Mouse (Mus musculus): ENCODE data around the gene Apom. TPM values are rescaled to one million over a fixed set of nuclear protein-coding genes. Genes with fewer than 3 reads are reported as not detected.

The Apom gene
- total RNA-seq (2023): not detected in 2 replicates

DNA sequence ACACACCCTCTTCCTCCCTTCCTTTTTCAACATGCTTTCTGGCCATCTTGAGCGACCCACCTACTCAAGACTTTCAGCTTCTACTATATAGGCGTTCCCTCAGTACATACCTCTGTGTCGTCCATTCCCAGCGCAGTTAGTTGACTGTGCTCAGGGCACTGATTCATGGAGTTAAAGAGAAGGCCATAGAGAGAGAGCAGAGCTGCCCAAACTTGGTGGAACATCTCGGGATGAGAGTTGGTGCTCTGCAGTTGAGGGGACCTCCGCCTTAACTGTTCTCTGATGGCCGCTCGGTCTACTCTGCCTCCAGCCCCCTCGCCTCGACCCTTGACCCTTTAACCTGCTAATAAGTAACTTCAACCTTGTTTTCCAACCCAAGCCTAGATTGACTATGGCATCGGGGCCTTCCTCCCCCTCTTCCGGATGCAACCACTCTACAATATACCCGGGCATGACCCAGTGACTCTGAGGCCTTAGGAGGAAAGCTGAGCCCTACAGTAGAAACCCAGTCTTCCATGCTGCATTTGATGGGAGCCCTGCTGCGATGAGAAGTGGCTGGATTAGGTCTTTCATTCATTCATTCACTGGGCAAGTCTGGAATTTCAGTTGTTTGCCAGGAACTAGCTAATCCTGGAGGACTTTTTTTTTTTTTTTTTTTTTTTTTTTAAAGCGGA is at the start of gene Apom:
TSS of gene Apom (minus strand) at position 551 of the 674 bp plus-strand sequence.

DNA sequence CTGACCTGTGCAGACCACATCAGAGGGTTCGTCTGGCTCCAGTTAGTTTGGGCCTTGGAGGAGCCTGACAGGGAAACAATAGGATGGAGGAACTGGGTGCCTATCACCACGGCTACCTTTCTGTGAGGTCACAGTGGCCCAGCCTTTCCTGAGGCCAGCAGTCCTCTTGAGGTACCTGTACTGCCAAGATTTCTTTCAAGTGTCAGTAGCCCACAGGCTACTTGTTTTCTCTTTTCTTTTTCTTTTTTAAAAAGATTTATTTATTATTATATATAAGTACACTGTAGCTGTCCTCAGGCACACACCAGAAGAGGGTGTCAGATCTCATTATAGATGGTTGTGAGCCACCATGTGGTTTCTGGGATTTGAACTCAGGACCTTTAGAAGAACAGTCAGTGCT is 44.1 kb upstream of the Apom start, which contains the start of gene Aif1:
TSS of gene Aif1 (minus strand) at position 101 of the 400 bp plus-strand sequence.

DNA sequence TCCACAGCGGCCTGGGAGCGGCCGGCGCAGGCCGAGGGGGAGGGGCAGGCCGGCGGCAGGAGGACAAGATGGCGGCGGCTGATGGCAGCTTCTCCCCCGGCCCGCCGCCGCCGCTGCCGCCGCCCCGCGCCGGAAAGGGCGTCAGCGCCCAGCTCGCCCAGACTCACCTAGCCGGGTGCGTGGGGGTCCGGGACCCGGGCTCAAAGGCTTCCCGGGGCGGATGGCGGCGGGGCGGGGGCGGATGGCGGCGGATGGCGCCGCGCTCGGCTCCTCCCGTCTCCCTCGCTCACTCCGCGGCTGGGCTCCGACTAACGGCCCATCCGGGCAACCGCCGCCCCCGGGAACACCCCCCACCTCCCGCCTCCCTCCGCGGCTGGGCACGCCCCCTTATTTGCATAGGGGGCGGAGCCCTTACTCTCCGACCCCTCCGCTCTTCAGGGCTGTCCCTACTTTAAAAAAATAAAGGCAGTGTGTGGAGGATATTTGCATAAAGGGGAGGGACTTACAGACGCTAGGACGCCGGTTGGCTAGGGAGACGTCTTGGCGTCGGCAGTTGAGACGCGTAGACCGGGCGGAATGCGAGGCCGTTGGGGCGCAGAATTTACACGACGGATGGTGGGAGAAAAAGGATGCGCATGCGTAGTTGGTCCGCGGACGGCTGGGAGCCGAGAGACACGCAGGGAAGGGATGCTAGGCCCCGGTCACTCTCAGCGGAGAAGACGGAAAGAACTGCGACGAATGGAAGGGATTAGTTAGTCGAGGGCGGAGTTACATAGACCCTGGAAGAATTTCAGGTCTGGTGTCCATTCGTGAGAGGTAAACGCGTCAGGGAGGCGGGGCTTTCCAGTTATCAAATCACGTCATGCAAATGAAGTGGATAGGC is 33.0 kb upstream of the Apom start, which contains the start of gene Prrc2a:
TSS of gene Prrc2a (minus strand) at position 330 of the 883 bp plus-strand sequence.

DNA sequence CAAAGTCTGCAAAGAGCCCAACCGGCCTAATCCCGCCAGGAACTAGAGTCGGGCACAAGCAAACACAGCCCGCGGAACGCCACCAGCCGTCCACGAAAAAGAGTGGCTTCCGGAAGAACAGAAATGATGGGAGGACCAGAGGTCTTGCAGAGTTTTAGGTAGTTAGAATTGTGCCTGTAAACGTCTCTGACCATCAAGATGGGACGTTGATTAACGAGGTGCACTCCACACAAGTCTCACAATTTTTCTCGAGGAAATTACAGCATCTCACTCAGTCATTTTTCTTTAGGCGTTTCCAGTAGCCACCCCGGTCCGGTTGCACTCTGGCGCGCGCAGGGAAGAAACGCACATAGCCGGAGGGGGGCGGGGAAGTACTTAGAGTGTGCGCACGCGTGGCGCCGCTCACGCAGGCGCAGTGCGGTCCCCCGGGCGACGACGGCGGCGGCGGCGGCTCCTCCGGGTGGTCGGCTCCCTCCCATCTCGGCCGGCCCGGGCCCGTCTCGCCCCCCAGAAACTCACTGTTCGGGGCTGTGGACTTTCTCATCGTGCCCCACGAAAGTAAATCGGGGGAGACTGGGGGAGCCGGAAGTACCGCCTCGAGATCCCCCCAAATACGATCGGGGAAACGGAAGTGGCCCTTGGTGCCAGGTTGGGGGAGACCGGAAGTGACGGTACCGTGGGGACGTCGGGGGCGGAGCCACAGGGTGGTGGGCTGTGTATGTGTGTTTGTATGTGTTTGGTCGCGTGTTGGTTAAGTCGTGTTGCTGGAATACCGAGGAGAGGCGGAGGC is 3.1 kb upstream of the Apom start, which contains the start of gene Bag6:
TSS of gene Bag6 (plus strand) at position 378 of the 790 bp plus-strand sequence.

DNA sequence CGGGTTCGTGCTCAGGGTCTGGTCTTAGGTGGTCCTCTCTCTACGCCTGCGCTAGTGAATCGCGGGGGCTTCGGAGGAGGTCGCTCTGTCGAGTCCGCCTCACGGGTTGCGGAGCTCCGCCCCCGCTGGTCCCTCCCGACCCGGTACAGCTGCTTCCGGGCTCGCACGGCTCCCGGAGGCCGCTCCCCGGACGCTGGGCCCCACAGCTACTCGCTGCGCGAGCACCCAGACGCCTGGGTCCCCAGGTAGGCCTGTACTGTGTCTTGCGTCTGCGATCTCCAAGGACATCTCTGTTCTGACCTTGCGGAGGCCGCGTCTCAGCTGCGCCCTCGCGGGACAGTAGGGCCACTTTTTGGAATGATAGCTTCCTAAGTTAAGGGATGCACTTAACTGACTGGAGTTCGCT is 5.6 kb downstream of the Apom start, which contains the start of gene D17H6S53E:
TSS of gene D17H6S53E (plus strand) at position 168 of the 406 bp plus-strand sequence.

DNA sequence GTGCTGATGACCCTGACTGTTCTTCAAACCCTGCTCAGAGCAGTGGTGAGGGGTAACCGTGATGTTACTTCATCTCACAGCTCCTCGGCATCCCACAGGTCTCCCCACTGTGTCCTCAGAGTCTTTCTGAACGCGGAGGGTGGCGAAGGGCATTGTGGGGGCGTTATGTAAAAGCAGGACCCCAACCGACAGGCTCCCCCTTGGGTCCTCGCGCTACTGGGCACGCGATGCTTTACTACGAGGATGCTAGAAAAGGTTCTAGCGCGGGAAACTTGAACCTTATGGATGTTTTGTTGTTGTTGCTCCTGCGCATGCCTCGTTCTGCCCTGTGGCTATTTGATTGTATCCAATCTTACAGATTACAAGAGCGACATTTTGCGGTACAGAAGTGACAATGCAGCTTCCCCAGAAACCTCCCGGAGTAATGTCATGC is 10.0 kb downstream of the Apom start, which contains the start of gene Csnk2b:
TSS of gene Csnk2b (minus strand) at position 183 of the 433 bp plus-strand sequence.

DNA sequence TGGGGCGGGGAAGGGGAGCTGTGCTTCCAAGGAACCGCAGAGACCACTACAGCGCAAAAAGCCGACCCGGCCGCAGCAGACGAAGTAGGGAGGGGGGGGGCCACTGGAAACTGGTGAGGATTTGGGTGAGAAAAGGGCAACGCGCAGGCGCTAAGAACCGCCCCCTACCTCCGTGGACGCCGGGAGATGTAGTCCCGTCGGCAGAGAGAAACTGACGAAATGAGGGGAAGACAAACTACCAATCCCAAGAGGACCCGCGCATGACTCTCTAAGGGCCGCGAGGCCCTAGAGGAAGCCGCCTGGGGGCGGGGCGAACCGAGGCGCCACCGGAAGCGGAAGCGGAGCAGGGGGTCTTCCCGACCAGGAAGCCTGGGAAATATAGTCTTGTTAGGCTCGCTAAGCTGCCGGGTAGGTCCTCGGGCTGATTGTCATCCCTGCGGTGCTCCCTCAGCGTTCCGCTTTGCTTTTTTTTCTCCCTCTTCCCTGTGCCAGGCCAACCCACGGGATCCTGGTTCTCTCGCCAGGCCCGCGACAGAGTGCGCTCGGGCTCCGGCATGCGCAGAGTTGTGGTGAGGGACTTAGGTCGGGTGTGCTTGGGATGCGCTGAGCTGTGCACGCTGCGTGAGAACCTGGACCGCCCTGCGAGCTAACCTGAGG is 10.6 kb downstream of the Apom start, which contains the start of gene Gpank1:
TSS of gene Gpank1 (plus strand) at position 313 of the 657 bp plus-strand sequence.

DNA sequence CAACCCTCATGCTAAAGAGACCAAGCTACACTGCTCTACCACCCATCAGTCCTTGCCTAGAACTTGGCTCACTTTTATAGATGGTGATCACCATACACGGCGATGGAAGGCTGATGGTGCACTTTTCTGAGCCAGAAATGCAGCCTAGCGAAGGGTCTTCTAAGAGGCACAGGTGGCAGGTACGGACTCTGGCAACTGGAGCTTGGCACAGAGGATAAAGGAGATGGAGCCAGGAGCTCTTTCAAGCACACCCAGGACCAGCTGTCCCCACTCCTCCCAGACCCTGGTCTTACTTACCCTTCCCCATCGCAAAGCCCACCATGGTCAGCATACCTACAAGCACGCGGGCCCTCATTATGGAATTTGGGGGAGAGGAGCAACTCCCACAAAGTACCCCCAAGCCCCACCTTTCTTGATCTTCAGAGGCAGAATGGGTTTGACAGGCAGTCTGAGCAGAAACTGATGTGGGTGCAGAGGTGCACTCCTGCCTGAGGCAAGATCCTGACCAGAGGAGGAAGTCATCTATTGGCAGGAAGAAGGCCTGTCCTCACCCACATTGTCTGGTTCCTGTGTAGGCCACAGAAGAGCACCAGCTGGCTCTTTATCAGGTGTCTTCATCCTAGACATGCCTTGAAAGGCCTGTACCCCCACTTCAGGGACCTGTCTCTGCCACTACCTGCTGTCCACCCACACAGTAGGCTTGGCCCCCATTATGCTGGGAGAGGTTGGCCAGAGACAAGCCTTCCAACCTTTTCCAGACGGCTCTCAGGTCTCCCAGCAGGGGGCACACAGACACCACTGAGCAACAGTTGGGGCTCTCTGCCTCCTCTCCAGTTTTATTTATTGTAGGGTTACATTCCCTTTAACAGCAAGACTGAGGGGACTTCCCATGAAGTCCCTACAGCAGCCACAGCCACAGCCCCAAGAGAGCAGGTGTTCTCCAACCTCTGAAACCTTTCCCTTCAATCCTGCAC is 16.5 kb downstream of the Apom start, which contains the start of gene Ly6g5b:
TSS of gene Ly6g5b (minus strand) at position 383 of the 974 bp plus-strand sequence.

DNA sequence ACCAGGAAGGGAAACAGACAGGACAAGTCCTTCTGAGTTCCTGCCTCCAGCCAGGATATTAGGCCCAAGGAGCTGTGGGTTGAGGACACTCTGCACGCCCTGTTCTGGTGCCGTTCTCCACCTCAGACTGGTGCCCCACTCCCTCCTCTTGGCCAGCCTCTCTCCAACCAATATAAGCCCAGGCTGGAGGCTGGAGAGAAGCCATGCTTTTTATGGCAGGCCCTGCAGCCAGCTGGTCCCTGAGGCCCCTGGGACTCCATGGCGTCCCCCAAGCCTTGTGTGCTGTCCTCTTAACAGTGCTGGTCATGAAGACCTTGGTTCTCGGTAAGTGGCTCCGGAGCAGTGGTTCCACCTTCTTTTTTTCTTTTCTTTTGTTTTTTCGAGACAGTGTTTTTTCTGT is 23.8 kb downstream of the Apom start, which contains the start of gene Ly6g5c:
TSS of gene Ly6g5c (plus strand) at position 183 of the 400 bp plus-strand sequence.

DNA sequence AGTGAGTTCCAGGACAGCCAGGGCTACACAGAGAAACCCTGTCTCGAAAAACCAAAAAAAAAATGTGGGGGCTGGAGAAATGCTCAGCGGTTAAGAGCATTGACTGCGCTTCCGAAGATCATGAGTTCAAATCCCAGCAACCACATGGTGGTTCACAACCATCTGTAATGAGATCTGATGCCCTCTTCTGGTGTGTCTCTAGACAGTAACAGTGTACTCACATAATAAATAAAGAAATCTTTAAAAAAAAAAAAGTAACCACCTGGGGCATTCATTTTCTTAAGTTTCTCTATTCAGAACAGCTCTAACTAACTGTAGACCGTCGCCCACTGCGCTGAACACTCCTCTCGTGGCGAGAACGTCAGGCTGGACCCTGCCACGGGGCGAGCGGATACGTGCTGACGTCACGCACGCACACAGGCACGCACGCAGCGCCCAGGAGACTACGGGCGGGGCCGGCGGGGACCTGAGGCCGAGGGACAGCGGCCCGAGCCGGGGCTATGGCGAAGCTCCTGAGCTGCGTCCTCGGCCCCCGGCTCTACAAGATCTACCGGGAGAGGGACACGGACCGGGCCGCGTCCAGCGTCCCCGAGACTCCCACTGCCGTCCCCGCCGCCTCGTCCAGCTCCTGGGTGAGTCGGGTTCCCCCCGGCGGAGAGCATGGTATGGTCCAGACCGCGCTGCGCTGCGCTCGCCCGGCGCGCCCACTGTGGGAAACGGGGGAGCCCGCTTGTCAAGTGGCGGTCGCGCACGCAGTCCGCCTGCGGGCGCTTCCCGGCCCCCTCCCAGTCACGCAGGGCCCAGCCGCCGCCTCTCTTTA is 42.8 kb downstream of the Apom start, which contains the start of gene Abhd16a:
TSS of gene Abhd16a (plus strand) at position 439 of the 820 bp plus-strand sequence.

DNA sequence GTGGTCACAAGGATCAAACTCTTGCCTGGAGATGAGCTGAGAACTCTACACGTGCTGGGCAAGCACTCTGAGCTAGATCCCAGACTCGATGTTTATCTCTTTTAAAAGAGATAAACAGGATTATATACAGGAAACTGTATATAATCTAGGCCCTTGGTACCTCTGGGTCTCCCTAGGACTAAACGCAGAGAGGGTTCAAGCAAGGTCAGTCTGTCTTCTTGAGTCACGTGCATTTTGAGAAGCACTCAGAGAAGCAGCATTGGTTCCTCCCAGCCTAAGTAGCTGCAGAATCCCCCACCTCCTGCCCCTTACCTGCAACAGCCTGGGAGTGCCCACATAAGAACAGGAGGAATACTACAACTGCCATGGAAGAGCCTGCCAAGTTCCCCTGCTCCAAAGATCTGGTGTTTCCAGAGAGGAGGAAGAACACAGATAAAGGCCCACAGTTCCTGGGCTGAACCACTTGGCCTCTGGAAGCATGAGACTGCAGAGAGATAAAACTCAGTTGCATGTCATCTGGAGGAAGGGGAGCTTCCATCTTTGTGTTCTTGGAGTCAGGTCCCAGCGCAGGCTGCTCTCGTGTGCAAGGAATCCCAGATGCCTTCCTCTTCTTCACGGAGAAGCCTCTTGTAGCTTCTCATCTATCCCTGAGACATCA is 46.5 kb downstream of the Apom start, which contains the start of gene Ly6g6f:
TSS of gene Ly6g6f (minus strand) at position 403 of the 658 bp plus-strand sequence.

Other genes with a start within 250 kb of the Apom start
- not detected in 2 replicates for gene C2, start 233.8 kb downstream of the Apom start, total RNA-seq (2023)
- 49.5 and 66.6 TPM in 2 replicates for gene Ehmt2, start 233.6 kb downstream of the Apom start, total RNA-seq (2023)
- gene Slc44a4, start 217.6 kb downstream of the Apom start, total RNA-seq (2023): 0.25 TPM in 1 of 2 replicates, not detected in the other
- gene Neu1, start 200.8 kb downstream of the Apom start, total RNA-seq (2023): 87.8 and 101 TPM in 2 replicates
- 25.6 and 50.7 TPM in 2 replicates for gene Hspa1b, start 172.8 kb downstream of the Apom start, total RNA-seq (2023)
- gene Gm20481, start 162.1 kb downstream of the Apom start, total RNA-seq (2023): not detected in 2 replicates
- gene Hspa1a, start 159.9 kb downstream of the Apom start, total RNA-seq (2023): 36.0 and 76.5 TPM in 2 replicates
- gene Hspa1l, start 159.3 kb downstream of the Apom start, total RNA-seq (2023): 0.16 TPM in 1 of 2 replicates, not detected in the other
- gene Lsm2, start 150.2 kb downstream of the Apom start, total RNA-seq (2023): 15.3 and 22.7 TPM in 2 replicates
- gene Vars, start 131.1 kb downstream of the Apom start, total RNA-seq (2023): 51.6 and 57.8 TPM in 2 replicates
- 0.09 TPM in 1 of 2 replicates, not detected in the other for gene Vwa7, start 115.5 kb downstream of the Apom start, total RNA-seq (2023)
- gene Sapcd1, start 104.0 kb downstream of the Apom start, total RNA-seq (2023): 0.86 and 1.9 TPM in 2 replicates
- 3.5 and 11.1 TPM in 2 replicates for gene Msh5, start 85.3 kb downstream of the Apom start, total RNA-seq (2023)
- 248 and 288 TPM in 2 replicates for gene Clic1, start 82.1 kb downstream of the Apom start, total RNA-seq (2023)
- gene Ddah2, start 73.0 kb downstream of the Apom start, total RNA-seq (2023): 1.4 and 2.6 TPM in 2 replicates
- not detected in 2 replicates for gene Ly6g6c, start 66.7 kb downstream of the Apom start, total RNA-seq (2023)
- 0.47 TPM in 1 of 2 replicates, not detected in the other for gene Mpig6b, start 65.9 kb downstream of the Apom start, total RNA-seq (2023)
- not detected in 2 replicates for gene Ly6g6e, start 55.1 kb downstream of the Apom start, total RNA-seq (2023)
- gene Ly6g6d, start 54.0 kb downstream of the Apom start, total RNA-seq (2023): not detected in 2 replicates
- 1.1 TPM in 1 of 2 replicates, not detected in the other for gene Ly6g6f, start 46.4 kb downstream of the Apom start, total RNA-seq (2023)
- gene Abhd16a, start 42.8 kb downstream of the Apom start, total RNA-seq (2023): 44.4 and 57.6 TPM in 2 replicates
- gene Ly6g5c, start 23.8 kb downstream of the Apom start, total RNA-seq (2023): not detected in 2 replicates
- 13.3 and 14.5 TPM in 2 replicates for gene Ly6g5b, start 16.6 kb downstream of the Apom start, total RNA-seq (2023)
- 36.0 and 50.1 TPM in 2 replicates for gene Gpank1, start 10.6 kb downstream of the Apom start, total RNA-seq (2023)
- 135 and 169 TPM in 2 replicates for gene Csnk2b, start 10.0 kb downstream of the Apom start, total RNA-seq (2023)
- 21.0 and 24.5 TPM in 2 replicates for gene D17H6S53E, start 5.7 kb downstream of the Apom start, total RNA-seq (2023)
- gene Bag6, start 3.1 kb upstream of the Apom start, total RNA-seq (2023): 295 and 362 TPM in 2 replicates
- 170 and 191 TPM in 2 replicates for gene Prrc2a, start 32.8 kb upstream of the Apom start, total RNA-seq (2023)
- 10.8 and 14.1 TPM in 2 replicates for gene Aif1, start 44.0 kb upstream of the Apom start, total RNA-seq (2023)
- gene Lst1, start 56.4 kb upstream of the Apom start, total RNA-seq (2023): 410 and 626 TPM in 2 replicates
- gene Ltb, start 62.4 kb upstream of the Apom start, total RNA-seq (2023): 118 TPM in 2 replicates
- 115 TPM in 2 replicates for gene Tnf, start 70.0 kb upstream of the Apom start, total RNA-seq (2023)
- gene Lta, start 73.3 kb upstream of the Apom start, total RNA-seq (2023): not detected in 2 replicates
- 0.79 TPM in 1 of 2 replicates, not detected in the other for gene Gm16181, start 88.8 kb upstream of the Apom start, total RNA-seq (2023)
- 1.8 and 3.2 TPM in 2 replicates for gene Atp6v1g2, start 101.6 kb upstream of the Apom start, total RNA-seq (2023)
- gene Nfkbil1, start 103.7 kb upstream of the Apom start, total RNA-seq (2023): 18.5 and 19.9 TPM in 2 replicates
- 185 and 239 TPM in 2 replicates for gene Ddx39b, start 109.7 kb upstream of the Apom start, total RNA-seq (2023)
- 1,574 and 1,649 TPM in 2 replicates for gene H2-D1, start 130.7 kb upstream of the Apom start, total RNA-seq (2023)
- gene H2-Q1, start 188.4 kb upstream of the Apom start, total RNA-seq (2023): 5.9 and 6.8 TPM in 2 replicates
- 7.6 and 11.1 TPM in 2 replicates for gene H2-Q2, start 210.2 kb upstream of the Apom start, total RNA-seq (2023)
- 116 and 118 TPM in 2 replicates for gene H2-Q4, start 247.6 kb upstream of the Apom start, total RNA-seq (2023)

All from neutrophil, adult 65 days (primary cell).